Mouse (Mus musculus) activated CD4-positive, CD25-positive, alpha-beta regulatory T cell, adult 4 months (primary cell): ENCODE results near the gene Ppp2ca. TPM values are rescaled to one million over a fixed set of nuclear protein-coding genes. Genes with fewer than 3 reads are reported as not detected.
"Not testable (repeated sequence)": the region's sequence is repeated elsewhere in the genome, so short reads cannot be mapped to it uniquely, and the experiment has no call there.

Experiments used
- ATAC-seq: one replicate; pipeline ENCODE4 v1.8.0; 2017
- polyA plus RNA-seq, 2 experiments: library from polyadenylated mRNA; unstranded; fragments of 100-300 nt; shearing (Covaris generic); gene quantifications; one replicate each; pipeline ENCODE4 v1.2.1; 2017

Gene Ppp2ca
- polyA plus RNA-seq, 2 experiments from 2014 or later: 11.0 to 18.0 TPM

DNA sequence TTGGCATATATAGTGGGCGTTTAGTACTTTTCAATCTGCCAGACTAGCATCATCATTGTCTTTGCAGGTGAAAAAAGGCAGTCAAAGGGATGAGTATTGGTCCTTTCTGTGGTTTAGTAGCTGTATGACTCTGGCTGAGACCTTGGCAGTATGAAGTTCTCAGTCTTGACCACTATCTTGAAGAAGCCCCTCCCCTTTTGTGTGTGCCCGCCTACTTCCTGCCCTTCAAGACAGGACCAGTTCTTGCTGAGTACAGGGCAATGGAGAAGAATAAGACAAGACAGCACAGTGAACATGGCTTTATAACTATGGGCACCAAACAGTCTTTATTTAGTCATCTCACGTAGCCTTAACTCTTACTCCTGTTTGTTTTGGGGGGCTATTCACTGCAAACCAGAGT is 1.5 kb upstream of the Ppp2ca start:
- ATAC-seq: no peak

DNA sequence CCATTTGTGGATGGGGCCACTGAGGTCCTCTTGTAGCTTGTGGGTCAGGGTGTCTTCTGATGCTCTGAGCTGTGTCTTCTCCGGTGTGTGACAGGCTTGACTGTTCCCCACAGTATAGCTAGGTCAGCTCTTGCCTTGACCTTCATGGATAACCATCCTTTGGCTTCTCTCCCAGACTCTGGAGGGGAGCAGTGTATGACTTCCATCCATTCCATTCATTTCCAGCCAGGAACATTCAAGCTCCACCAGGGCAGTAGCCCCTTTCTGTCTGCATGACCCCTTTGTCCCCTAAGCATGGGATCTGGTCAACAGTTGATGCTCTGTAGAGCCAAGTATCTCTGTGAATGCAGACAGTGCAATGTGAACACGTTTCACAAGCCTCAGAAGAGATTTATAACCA is 885 bp upstream of the Ppp2ca start:
- no peak for ATAC-seq

DNA sequence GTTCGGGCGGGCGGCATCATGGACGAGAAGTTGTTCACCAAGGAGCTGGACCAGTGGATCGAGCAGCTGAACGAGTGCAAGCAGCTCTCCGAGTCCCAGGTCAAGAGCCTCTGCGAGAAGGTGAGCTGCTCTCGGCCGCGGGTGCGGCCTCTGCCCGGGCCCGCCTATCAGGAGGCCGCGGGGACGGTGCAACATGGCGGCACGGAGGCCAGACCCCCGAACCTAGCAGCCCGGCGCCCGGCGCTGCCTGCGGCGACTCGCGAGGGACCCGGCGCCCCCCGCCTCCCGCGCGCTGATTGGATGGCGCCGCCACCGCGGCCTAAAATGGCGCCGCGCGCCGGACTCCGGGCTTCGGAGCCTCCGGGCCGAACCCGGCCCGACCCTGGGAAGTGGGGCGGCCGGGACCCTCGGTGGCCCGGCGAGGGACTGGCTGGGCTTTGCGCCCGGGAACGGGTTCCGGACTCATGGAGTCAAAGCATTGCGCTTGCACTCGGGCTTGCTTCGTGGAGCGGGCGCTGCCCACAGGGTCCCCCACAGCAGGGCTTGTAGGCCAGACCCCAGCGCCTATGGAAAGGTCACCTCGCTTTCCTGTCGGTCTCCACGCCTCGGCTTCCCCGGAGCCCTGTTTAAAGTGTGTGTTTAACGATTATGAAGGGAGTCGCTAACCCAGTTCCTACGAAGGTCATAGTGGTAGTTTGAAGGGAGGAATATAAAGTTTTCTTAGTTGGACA is 715 bp downstream of the Ppp2ca start:
- peak; percentile 20 for ATAC-seq

DNA sequence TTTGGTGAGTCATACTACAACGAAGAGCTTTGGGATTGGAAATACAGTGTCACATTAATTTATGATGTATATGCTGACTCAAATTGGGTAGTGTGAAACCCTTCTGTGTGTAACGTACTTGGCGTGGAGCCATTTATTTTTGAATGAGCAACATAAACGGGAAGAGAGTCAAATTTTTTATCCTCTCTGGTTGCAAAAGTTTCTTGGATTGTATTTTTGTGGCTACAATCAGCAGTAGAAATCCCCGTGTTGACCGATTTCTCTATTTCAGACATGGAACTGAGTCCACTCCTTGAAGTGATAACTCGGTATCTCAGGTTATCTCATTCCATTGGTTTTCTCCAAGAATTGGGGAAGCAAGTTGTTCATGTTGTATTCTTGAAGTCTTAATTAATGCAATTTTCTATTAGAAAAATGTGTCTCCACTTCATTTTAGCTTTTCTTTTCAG is 1.3 kb downstream of the Ppp2ca start:
- ATAC-seq: no peak

DNA sequence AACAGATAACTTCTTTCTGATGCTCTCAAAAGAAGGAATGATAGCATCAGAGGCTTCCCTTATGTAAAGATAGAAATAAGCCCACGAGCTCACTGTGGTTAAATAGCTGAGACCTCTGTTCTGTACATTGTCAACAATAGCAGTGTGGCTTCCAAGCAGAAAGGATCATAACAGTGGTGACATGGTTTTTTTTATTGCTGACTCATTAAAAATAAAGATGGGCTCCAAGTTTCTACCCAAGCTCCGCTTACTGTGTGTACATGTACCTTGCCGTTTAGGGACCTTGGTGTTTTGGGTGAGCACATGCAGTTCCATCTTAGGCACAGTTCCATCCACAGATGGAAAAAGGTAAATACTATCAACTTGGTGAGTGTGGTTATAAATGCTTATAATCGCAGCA is 4.5 kb downstream of the Ppp2ca start:
- no peak for ATAC-seq

DNA sequence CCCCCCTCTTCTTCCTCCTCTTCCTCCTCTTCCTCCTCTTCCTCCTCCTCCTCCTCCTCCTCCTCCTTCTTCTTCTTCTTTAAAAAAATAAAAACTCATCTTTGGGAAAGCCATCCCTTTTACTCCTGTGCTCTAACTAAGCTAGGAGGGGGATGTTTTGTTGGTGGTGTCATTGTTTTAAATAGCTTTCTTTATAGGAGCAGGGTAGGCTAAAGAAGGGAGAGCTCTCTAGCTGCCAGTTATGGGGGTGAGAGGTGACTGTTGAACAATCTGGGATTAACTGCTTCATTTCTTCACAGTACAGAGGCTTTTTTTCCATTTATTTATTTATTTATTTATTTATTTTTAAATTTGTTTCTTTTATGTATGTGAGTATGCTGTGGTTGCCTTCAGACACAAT is 7.0 kb downstream of the Ppp2ca start:
- ATAC-seq: no peak

DNA sequence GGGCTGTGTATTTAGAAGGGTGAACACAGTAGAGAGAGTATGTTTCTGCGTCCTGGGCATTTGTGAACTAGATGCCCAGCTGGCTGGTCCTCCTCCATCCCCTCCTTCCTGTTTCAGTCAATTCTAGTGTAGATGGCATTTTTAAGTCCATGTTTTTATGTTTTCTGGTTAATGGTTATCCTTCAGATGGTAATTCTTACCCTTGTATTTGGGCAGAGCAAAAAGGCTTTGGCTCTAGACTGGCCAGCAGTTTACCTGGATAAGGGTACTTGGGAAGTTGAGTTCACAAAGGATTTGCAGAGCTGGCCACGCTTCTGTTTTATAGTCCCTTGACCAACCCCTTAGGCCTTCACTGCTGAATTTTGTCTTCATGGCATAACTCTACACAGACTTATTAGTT is 7.6 kb downstream of the Ppp2ca start:
- no peak for ATAC-seq

DNA sequence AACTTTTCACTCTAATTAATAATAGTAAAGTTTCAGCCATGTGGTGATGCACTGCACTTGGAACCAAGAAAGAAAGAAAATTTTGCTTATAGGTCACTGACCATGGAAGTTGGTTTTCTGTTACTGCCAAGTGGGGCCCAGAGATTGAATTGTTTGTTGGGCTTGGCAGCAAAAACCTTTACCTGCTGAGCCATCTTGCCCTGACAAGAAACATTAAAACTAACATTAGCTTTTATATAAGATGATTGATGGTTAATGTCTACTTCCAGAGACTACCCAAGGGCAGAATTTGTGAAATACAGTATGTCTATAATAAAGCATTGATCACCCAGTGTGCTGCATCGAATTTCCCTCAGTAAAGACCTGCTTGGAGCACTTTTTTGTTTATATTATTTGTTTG is 8.0 kb downstream of the Ppp2ca start:
- no peak for ATAC-seq

DNA sequence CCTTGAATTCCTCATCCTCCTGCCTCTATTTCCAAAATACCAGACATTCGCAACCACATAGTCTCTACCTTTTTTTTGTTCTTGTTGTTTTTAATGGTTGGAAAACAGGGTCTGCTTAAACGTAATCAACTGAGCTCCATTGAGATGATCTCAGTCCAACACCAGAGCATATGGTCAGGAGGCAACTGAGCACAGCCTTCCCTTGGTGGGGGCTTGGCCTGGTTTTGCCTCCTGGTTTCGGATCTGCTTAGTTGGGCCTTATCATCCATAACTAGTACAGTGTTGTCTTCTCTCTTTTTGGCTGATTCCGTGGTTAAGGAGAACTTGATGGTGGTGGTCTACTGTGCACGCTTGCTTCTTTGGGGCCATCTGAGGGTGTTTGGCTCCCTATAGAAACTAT is 10.3 kb downstream of the Ppp2ca start:
- no peak for ATAC-seq

DNA sequence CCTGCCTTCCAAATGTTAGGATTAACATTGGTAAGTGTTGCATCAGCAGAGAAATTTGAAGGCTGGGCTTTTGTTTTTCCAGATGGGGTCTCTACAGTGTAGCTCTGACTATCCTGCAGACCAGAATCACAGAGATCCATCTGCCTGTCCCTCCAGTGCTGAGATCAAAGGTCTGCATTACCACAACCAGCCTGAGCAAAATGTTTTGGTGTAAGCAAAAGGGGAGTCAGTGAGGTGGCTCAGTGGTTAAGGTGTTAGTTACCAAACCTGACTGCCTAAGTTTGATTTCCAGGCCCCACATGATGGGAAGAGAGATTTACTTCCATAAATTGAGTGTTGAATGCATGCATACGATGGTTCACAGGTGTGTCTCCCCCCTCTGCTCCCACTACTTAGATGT is 10.9 kb downstream of the Ppp2ca start:
- ATAC-seq: peak; percentile 65

DNA sequence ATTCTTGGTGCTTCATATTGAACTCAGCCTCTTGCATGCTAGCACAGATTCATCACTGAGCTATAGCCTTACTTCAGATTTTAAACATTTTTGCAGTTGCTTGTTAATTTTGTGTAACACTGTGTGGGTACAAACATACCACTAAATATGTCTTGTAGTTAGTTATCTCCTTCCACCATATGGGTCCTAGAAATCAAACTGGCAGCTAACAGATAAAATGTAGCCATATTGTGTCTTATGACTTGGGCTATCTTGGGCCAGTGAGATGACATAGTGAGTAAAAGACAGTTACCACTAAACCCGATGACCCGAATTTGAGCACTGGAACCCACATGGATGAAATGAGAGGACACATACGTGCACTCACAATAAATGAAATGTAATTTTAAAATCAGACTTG is 17.0 kb downstream of the Ppp2ca start:
- ATAC-seq: no peak

DNA sequence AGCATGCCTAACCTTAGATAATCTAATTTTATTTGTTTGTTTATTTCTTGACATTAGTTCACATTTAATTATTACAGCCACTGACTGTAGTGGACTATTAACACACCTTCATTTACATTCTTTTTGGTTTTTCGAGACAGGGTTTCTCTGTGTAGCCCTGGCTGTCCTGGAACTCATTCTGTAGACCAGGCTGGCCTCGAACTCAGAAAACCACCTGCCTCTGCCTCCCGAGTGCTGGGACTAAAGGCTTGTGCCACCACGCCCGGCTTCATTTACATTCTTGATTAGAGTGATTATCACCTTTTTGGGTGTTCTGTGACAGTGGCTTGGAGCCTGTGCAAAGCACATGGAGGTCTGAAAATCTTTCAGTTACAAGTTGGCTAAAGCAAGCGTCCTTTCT is 17.6 kb downstream of the Ppp2ca start:
- ATAC-seq: not testable (repeated sequence)

DNA sequence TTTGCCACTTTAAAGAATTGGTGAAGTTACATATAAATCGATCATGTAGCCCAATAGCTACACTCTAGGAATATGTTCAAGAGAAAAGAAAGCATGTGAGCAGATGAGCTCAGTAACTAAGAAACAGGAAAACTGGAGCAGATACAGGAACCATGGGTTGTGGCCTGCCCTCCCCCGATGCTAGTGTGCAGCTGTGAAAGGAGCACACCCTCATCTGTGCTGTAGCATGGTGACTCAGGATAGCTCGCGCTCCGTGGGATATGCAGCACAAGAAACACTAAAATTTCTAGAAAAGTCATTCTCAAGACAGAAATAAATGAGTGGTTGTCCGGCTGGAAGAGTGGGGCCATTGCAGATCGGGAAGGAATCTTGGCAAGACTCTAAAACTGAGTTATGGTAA is 18.7 kb downstream of the Ppp2ca start:
- no peak for ATAC-seq

DNA sequence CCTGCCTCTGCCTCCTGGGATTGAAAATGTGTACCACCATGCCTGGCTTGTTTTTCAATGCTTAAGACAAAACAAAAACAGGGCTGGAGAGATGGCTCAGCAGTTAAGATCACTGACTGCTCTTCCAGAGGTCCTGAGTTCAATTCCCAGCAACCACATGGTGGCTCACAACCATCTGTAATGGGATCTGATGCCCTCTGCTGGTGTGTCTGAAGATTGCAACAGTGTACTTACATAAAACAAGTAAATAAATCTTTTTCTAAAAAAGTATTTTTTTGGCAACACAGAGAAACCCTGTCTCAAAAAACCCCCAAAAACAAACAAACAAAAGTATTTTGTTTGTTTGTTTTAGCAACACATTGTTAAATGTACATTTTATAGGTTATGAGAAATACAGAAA is 21.9 kb downstream of the Ppp2ca start:
- not testable (repeated sequence) for ATAC-seq

DNA sequence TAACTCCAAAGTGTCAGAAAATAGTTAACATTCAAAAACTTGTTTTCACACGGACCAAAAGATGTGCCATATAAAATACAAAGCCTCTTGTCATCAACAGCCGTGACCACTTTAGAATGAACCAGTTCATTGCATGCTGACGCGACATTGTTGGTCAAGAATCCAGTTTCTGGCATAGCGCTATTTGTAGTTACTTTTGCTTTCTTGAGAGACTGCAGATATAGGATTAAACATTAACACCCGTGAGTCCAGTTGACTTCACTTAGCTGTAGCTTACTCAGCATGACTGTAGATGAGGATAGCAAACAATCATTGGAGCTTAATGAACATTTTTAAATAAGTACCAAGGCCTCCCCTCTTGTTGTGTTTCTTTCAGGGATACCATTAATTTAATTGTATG is 23.6 kb downstream of the Ppp2ca start:
- no peak for ATAC-seq

DNA sequence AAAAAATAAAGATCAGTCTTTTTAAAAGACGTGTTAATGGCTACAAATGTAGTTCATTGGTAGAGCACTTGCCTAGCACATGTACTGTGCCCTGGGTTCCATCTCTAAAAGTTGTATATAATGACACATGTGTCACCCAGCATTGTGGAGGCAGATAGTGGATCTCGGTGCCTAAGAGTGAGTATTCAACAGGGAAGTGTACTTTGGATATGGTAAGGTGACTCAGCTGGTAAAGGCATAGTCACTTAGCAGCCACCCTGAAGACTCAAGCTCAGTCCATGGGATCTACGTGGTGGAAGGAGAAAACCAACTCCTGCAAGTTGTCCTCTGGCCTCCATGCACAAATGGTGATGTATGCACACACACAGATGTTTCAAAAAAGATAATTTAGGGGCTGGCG is 26.0 kb downstream of the Ppp2ca start:
- ATAC-seq: no peak

DNA sequence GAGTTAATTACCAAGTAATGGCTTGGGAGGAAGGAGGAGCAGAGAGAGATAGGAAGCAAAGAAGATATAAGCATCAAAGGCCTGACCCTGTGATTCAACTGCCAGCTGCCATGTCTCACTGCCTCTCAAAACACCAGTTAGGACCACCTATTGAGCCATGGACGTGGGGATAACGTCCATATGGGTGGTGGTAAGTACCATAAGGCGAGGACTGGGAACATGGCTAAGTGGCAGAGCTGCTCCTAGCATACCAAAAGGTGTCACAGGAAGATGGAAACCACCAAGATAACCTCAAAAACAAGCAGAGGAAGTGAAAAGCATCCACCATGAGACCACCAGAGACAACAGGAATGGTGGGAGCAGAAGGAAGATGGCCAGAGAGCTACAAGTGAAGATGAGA is 28.7 kb downstream of the Ppp2ca start:
- no peak for ATAC-seq

DNA sequence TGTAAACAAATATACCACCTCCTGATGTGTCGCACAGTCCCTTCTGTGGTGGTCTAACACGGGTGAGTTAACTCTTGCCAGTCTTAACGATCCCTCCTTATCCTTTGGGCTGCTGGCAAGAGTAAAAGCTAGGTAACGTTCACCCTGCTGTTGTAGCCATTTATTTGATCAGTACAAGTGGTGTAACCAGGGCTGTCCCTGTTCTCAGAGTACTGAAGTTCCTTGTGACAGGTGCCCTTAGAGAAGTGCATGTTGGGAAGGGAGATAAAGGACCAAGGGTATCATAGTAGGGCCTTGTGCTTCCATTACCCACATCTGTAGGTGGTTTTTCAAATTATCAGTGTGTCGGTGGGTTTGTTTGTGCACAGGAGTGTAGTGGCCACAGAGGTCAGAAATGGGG is 29.3 kb downstream of the Ppp2ca start:
- ATAC-seq: no peak

DNA sequence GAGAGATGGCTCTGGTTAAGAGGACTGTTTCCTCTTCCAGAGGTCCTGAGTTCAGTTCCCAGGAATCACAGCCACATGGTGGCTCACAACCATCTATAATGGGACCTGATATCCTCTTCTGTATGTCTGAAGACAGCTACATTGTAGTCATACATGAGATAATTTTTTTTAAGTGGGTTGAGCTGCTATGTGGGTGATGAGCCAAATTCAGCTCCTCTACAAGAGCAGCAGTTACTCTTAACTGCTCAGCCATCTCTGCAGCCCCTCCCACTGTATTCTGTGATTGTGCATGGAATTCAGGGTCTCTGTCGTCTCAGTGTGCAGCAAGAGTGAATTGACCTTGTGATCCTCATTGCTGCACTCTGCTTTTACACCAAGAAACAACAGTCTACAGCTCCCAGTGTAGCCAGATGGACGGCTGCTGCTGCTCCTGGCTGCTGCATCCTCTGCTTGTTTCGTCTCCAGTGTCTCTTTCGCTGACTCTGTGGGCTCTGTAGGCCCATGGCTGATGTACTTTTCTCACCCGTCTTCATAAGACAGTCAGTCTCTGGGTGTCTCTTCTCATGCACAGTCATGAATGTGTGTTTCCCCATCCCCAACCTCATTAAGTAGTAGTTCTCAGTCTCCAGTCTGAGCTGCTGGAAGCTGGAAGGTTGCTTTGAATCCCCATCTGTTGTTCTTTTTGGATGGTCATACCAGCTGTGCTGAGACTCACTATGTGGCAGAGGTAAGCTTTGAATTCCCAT is 30.0 kb downstream of the Ppp2ca start:
- no peak for ATAC-seq

DNA sequence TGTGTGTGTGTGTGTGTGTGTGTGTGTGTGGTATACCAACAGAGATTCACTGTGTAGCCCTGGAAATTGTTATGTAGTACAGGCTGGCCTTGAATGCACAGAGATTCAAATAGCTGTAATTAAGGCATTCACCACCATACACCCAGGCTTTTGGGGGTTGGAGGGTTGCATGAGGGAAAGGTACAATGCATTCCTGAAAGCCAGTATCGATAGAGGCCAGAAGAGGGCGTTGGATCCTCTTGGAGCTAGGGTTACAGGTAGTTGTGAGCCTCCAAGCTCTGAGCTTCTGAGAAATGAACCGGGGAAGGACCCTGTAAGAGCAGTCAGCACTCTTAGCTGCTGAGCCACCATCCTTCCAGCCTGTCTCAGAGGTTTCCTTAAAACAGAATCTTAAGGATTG is 30.7 kb downstream of the Ppp2ca start:
- peak; percentile 14 for ATAC-seq

DNA sequence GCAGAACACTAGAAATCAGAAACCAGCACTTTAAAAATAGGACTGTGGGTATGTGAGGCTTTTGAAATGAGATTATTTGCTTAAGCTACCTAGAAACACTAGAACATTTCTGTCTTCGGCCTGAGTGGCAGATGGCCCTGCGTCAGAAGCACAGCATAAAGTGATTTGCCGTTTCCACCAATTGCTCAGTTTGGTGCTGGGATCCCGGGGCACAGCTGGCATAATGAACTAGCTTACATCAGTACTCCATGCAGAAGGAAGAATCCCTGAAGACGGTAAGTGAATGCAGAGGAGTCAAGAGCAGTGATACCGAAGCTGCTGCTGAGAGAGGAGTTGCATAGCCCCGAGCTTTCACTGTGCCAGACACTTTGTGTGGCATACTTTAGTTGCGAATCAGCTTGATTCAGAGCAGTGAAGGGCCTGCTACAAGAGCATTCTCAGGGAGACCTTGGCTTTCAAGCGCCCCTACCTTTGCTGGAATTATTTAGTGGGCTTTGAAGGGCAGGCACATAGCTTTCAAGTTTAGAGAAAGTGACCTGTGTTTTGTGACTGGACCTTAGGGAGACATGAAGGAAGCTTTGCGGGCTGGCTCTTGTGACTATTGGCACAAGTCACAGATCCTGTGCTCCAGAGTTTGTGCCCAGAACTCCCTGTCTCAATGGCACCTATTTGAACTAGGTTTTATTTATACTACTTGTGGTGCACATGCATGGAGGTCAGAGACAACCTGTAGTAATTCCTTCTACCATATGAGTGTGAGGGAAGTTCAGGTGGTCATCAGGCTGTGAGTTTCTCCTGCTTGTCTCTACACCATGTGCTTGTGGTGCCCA is 31.4 kb downstream of the Ppp2ca start:
- ATAC-seq: no peak

DNA sequence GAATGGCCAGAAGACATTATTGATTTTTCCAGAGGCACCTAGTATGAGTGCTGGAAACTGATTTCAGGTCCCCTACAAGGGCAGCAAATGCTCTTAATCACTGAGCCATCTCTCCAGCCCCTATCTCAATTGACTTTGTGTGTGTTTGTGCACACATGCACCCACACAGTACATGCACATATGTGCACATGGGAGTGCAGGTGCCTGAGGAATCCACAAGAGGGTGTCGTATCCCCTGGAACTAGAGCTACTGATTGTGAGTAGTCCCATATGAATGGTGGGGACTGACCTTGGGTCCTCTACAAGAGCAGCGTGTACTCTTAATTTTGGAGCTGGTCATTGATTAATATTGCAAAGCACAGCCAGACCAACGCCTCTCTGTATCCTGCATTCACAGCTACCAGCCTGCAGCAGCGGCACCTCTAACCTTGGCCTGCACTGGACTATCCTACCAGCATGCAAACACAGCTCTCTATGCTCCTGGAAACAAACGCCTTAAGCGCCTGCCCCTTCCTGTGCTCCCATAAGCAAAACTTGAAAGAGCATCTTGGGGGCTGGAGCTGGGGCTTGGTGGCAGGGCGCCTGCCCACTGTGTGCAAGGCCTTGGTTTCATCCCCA is 32.1 kb downstream of the Ppp2ca start:
- no peak for ATAC-seq

DNA sequence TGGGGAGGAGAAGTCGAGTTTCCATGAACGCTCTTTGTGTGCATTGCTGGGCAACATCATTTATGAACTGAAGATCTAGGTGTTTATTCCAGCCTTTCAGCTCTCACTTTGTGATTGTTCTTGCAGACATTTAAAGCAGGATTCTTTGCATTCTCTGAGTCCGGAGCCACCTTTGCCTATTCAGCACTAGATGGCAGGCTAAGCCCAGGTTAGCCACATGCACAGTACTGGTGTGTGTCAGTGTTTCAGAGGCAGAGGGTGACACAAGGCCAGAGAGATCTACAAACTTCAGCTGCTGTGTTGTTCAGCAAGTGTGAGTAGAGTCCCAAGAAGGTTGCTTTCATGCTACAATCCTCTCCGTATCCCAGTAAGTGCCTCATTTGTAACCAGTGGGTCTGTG is 45.2 kb downstream of the Ppp2ca start:
- not testable (repeated sequence) for ATAC-seq
